Mouse (Mus musculus): Measurements from ENCODE around the gene Kcmf1. TPM values are rescaled to one million over a fixed set of nuclear protein-coding genes. Genes with fewer than 3 reads are reported as not detected.

Kcmf1 gene
- polyA plus RNA-seq, 1 experiment from 2014 or later: 46.7 TPM

GRCm38 (mm10) chr6:72891238-72891637 lies 8.5 kb downstream of the Kcmf1 start:
- ATAC-seq (ENCODE audit: low FRiP score, low read depth): no peak
- 91% methylated on average over 2 of the region's 2 CpGs for WGBS
- no peak overlapping the region for H3K27ac ChIP-seq
- H3K4me1 ChIP-seq: no peaks in the 10 kb centered on the region
- no peak overlapping the region for H3K9ac ChIP-seq
- H3K4me2 ChIP-seq (replicated peaks): no peak overlapping the region
- no peaks in the 10 kb centered on the region for H3K9me3 ChIP-seq
- H3K4me3 ChIP-seq: no peak overlapping the region
- no peaks in the 10 kb centered on the region for H3K36me3 ChIP-seq
- H3K27me3 ChIP-seq (replicated peaks): no peaks in the 10 kb centered on the region

GRCm38 (mm10) chr6:72888655-72889054 lies 11.1 kb downstream of the Kcmf1 start:
- Histone ChIP-seq H3K27me3 (replicated peaks) (no peaks in the 10 kb centered on the region), H3K27ac (no peak overlapping the region), H3K9ac (no peak overlapping the region), H3K4me1 (0 out of 2 replicates have a peak, but pooled peaks cover 3% of the 10 kb centered on the region), H3K4me3 (no peak overlapping the region), H3K36me3 (no peaks in the 10 kb centered on the region), H3K4me2 (replicated peaks) (no peak overlapping the region), H3K9me3 (no peaks in the 10 kb centered on the region)
- no peak for ATAC-seq (ENCODE audit: low FRiP score, low read depth)
- 97% methylated on average over 2 of the region's 2 CpGs for WGBS

GRCm38 (mm10) chr6:72885268-72885667 lies 14.5 kb downstream of the Kcmf1 start:
- Histone ChIP-seq H3K9ac (no peak overlapping the region), H3K4me3 (no peak overlapping the region), H3K27me3 (replicated peaks) (no peaks in the 10 kb centered on the region), H3K9me3 (no peaks in the 10 kb centered on the region), H3K27ac (no peak overlapping the region), H3K4me2 (replicated peaks) (no peak overlapping the region), H3K36me3 (no peaks in the 10 kb centered on the region), H3K4me1 (0 out of 2 replicates have a peak, but pooled peaks cover 3% of the 10 kb centered on the region)
- ATAC-seq (ENCODE audit: low FRiP score, low read depth): no peak
- 95% methylated on average over 1 of the region's 1 CpGs for WGBS

- WGBS: 86% methylated on average over 3 of the region's 3 CpGs
- no peaks in the 10 kb centered on the region for H3K36me3 ChIP-seq
- H3K27ac ChIP-seq: no peak overlapping the region
- no peak overlapping the region for H3K4me3 ChIP-seq
- H3K9me3 ChIP-seq: no peaks in the 10 kb centered on the region
- H3K9ac ChIP-seq: no peak overlapping the region
- no peak overlapping the region for H3K4me2 ChIP-seq (replicated peaks)
- 0 out of 2 replicates have a peak, but pooled peaks cover 3% of the 10 kb centered on the region for H3K4me1 ChIP-seq
- no peaks in the 10 kb centered on the region for H3K27me3 ChIP-seq (replicated peaks)
- ATAC-seq (ENCODE audit: low FRiP score, low read depth): no peak
These were observed 15.0 kb downstream of the Kcmf1 start for GRCm38 (mm10) chr6:72884767-72885166.

- Histone ChIP-seq H3K4me1 (0 out of 2 replicates have a peak, but pooled peaks cover 6% of the 10 kb centered on the region), H3K4me3 (no peak overlapping the region), H3K36me3 (no peaks in the 10 kb centered on the region), H3K9ac (no peak overlapping the region), H3K4me2 (replicated peaks) (no peak overlapping the region), H3K9me3 (no peaks in the 10 kb centered on the region), H3K27me3 (replicated peaks) (no peaks in the 10 kb centered on the region), H3K27ac (no peak overlapping the region)
- WGBS: 83% methylated on average over 8 of the region's 8 CpGs
- no peak for ATAC-seq (ENCODE audit: low FRiP score, low read depth)
These were observed 16.9 kb downstream of the Kcmf1 start for GRCm38 (mm10) chr6:72882661-72883458.

- WGBS: 97% methylated on average over 3 of the region's 3 CpGs
- Histone ChIP-seq H3K27ac (no peak overlapping the region), H3K4me3 (no peak overlapping the region), H3K4me2 (replicated peaks) (no peak overlapping the region), H3K9ac (no peak overlapping the region), H3K9me3 (no peaks in the 10 kb centered on the region), H3K36me3 (no peaks in the 10 kb centered on the region), H3K4me1 (0 out of 2 replicates have a peak, but pooled peaks cover 6% of the 10 kb centered on the region), H3K27me3 (replicated peaks) (no peaks in the 10 kb centered on the region)
- no peak for ATAC-seq (ENCODE audit: low FRiP score, low read depth)
These were observed 17.6 kb downstream of the Kcmf1 start for GRCm38 (mm10) chr6:72882222-72882621.

- Histone ChIP-seq H3K36me3 (no peaks in the 10 kb centered on the region), H3K4me1 (0 out of 2 replicates have a peak, but pooled peaks cover 6% of the 10 kb centered on the region), H3K4me2 (replicated peaks) (no peak overlapping the region), H3K4me3 (no peak overlapping the region), H3K9ac (no peak overlapping the region), H3K27ac (no peak overlapping the region), H3K27me3 (replicated peaks) (no peaks in the 10 kb centered on the region), H3K9me3 (no peaks in the 10 kb centered on the region)
- 92% methylated on average over 1 of the region's 1 CpGs for WGBS
- no peak for ATAC-seq (ENCODE audit: low FRiP score, low read depth)
These were observed 18.2 kb downstream of the Kcmf1 start for GRCm38 (mm10) chr6:72881619-72881979.

GRCm38 (mm10) chr6:72880913-72881618 lies 18.7 kb downstream of the Kcmf1 start:
- no peak overlapping the region for H3K9ac ChIP-seq
- no peaks in the 10 kb centered on the region for H3K36me3 ChIP-seq
- no peak overlapping the region for H3K4me2 ChIP-seq (replicated peaks)
- no peaks in the 10 kb centered on the region for H3K27me3 ChIP-seq (replicated peaks)
- H3K4me1 ChIP-seq: 0 out of 2 replicates have a peak, but pooled peaks cover 6% of the 10 kb centered on the region
- no peak for ATAC-seq (ENCODE audit: low FRiP score, low read depth)
- H3K4me3 ChIP-seq: no peak overlapping the region
- H3K27ac ChIP-seq: no peak overlapping the region
- WGBS: 86% methylated on average over 9 of the region's 9 CpGs
- no peaks in the 10 kb centered on the region for H3K9me3 ChIP-seq

GRCm38 (mm10) chr6:72876629-72877028 lies 23.1 kb downstream of the Kcmf1 start:
- 96% methylated on average over 6 of the region's 6 CpGs for WGBS

GRCm38 (mm10) chr6:72873338-72873737 lies 26.4 kb downstream of the Kcmf1 start:
- Histone ChIP-seq H3K36me3 (no peaks in the 10 kb centered on the region), H3K27me3 (replicated peaks) (no peaks in the 10 kb centered on the region), H3K4me1 (peaks cover 11% of the 10 kb centered on the region), H3K27ac (no peak overlapping the region), H3K9ac (no peak overlapping the region), H3K9me3 (no peaks in the 10 kb centered on the region), H3K4me3 (no peak overlapping the region), H3K4me2 (replicated peaks) (no peak overlapping the region)
- ATAC-seq (ENCODE audit: low FRiP score, low read depth): no peak
- 84% methylated on average over 3 of the region's 3 CpGs for WGBS

More at GRCm38 (mm10) chr6:72876629-72877028, 23.1 kb downstream of the Kcmf1 start:
- no peak overlapping the region for H3K9ac ChIP-seq
- no peak overlapping the region for H3K27ac ChIP-seq
- H3K27me3 ChIP-seq (replicated peaks): no peaks in the 10 kb centered on the region
- ATAC-seq (ENCODE audit: low FRiP score, low read depth): no peak
- H3K4me3 ChIP-seq: no peak overlapping the region
- no peaks in the 10 kb centered on the region for H3K36me3 ChIP-seq
- no peak overlapping the region for H3K4me2 ChIP-seq (replicated peaks)
- 0 out of 2 replicates have a peak, but pooled peaks cover 3% of the 10 kb centered on the region for H3K4me1 ChIP-seq
- no peaks in the 10 kb centered on the region for H3K9me3 ChIP-seq

GRCm38 (mm10) chr6:72872276-72872675 lies 27.5 kb downstream of the Kcmf1 start:
- Histone ChIP-seq H3K4me2 (replicated peaks) (no peak overlapping the region), H3K36me3 (no peaks in the 10 kb centered on the region), H3K27me3 (replicated peaks) (no peaks in the 10 kb centered on the region), H3K4me3 (no peak overlapping the region), H3K9ac (no peak overlapping the region), H3K27ac (no peak overlapping the region), H3K4me1 (peaks cover 11% of the 10 kb centered on the region), H3K9me3 (no peaks in the 10 kb centered on the region)
- 92% methylated on average over 1 of the region's 1 CpGs for WGBS
- ATAC-seq (ENCODE audit: low FRiP score, low read depth): no peak

GRCm38 (mm10) chr6:72869601-72870000 lies 30.2 kb downstream of the Kcmf1 start:
- ATAC-seq (ENCODE audit: low FRiP score, low read depth): no peak
- no peak overlapping the region for H3K9ac ChIP-seq
- no peaks in the 10 kb centered on the region for H3K27me3 ChIP-seq (replicated peaks)
- no peaks in the 10 kb centered on the region for H3K9me3 ChIP-seq
- H3K4me1 ChIP-seq: peaks cover 11% of the 10 kb centered on the region
- H3K27ac ChIP-seq: no peak overlapping the region
- WGBS: 39% methylated on average over 8 of the region's 8 CpGs
- no peak overlapping the region for H3K4me3 ChIP-seq
- H3K36me3 ChIP-seq: no peaks in the 10 kb centered on the region
- no peak overlapping the region for H3K4me2 ChIP-seq (replicated peaks)
